Mouse (Mus musculus): Measurements from ENCODE around the gene Ncoa5. TPM values are rescaled to one million over a fixed set of nuclear protein-coding genes. Genes with fewer than 3 reads are reported as not detected.

The Ncoa5 gene
- polyA plus RNA-seq, 1 experiment: 30.8 TPM

- Histone ChIP-seq H3K27me3 (ENCODE audit: control insufficient read depth, insufficient read depth, low read length, poor library complexity, severe bottlenecking) (no peaks in the 10 kb centered on the region), H3K4me3 (ENCODE audit: low read depth, low read length) (no peak overlapping the region), H3K9ac (ENCODE audit: low read depth, poor library complexity, severe bottlenecking) (no peak overlapping the region), H3K9me3 (replicated peaks; ENCODE audit: control insufficient read depth, insufficient read depth, low read length, poor library complexity, severe bottlenecking) (no peaks in the 10 kb centered on the region), H3K27ac (ENCODE audit: insufficient read depth, low read length) (no peak overlapping the region), H3K36me3 (ENCODE audit: control insufficient read depth, insufficient read depth, low read length, poor library complexity, severe bottlenecking) (peaks cover 21% of the 10 kb centered on the region), H3K4me1 (ENCODE audit: control insufficient read depth, insufficient read depth, low read length) (no peaks in the 10 kb centered on the region)
- no peak for TF ChIP-seq CTCF (IDR thresholded peaks at IDR 0.05; ENCODE audit: low read depth, low read length)
- TF ChIP-seq POLR2A (IDR thresholded peaks at IDR 0.05; ENCODE audit: insufficient read depth, low read length): no peak
- no peak for TF ChIP-seq EP300 (IDR thresholded peaks at IDR 0.05; ENCODE audit: insufficient read depth, low read depth, low read length)
These were observed 30.4 kb downstream of the Ncoa5 start for GRCm38 (mm10) chr2:165004237-165004636.

GRCm38 (mm10) chr2:165003108-165003507, 31.6 kb downstream of the Ncoa5 start:
- peaks cover 13% of the 10 kb centered on the region for H3K36me3 ChIP-seq (ENCODE audit: control insufficient read depth, insufficient read depth, low read length, poor library complexity, severe bottlenecking)
- H3K27me3 ChIP-seq (ENCODE audit: control insufficient read depth, insufficient read depth, low read length, poor library complexity, severe bottlenecking): no peaks in the 10 kb centered on the region
- H3K9ac ChIP-seq (ENCODE audit: low read depth, poor library complexity, severe bottlenecking): no peak overlapping the region
- TF ChIP-seq POLR2A (IDR thresholded peaks at IDR 0.05; ENCODE audit: insufficient read depth, low read length) (no peak), CTCF (IDR thresholded peaks at IDR 0.05; ENCODE audit: low read depth, low read length) (no peak), EP300 (IDR thresholded peaks at IDR 0.05; ENCODE audit: insufficient read depth, low read depth, low read length) (no peak)
- H3K4me1 ChIP-seq (ENCODE audit: control insufficient read depth, insufficient read depth, low read length): no peaks in the 10 kb centered on the region
- H3K4me3 ChIP-seq (ENCODE audit: low read depth, low read length): no peak overlapping the region
- H3K27ac ChIP-seq (ENCODE audit: insufficient read depth, low read length): no peak overlapping the region
- H3K9me3 ChIP-seq (replicated peaks; ENCODE audit: control insufficient read depth, insufficient read depth, low read length, poor library complexity, severe bottlenecking): no peaks in the 10 kb centered on the region

- H3K27ac ChIP-seq (ENCODE audit: insufficient read depth, low read length): no peak overlapping the region
- H3K9me3 ChIP-seq (replicated peaks; ENCODE audit: control insufficient read depth, insufficient read depth, low read length, poor library complexity, severe bottlenecking): no peaks in the 10 kb centered on the region
- H3K27me3 ChIP-seq (ENCODE audit: control insufficient read depth, insufficient read depth, low read length, poor library complexity, severe bottlenecking): peaks cover 5% of the 10 kb centered on the region; the same call in 1 of the 2 replicates
- no peaks in the 10 kb centered on the region for H3K4me1 ChIP-seq (ENCODE audit: control insufficient read depth, insufficient read depth, low read length)
- 0 out of 2 replicates have a peak overlapping the region, but pooled peaks have one; percentile 2 for H3K4me3 ChIP-seq (ENCODE audit: low read depth, low read length)
- peaks cover 8% of the 10 kb centered on the region for H3K36me3 ChIP-seq (ENCODE audit: control insufficient read depth, insufficient read depth, low read length, poor library complexity, severe bottlenecking)
- no peak for TF ChIP-seq EP300 (IDR thresholded peaks at IDR 0.05; ENCODE audit: insufficient read depth, low read depth, low read length)
- TF ChIP-seq POLR2A (IDR thresholded peaks at IDR 0.05; ENCODE audit: insufficient read depth, low read length): no peak
- TF ChIP-seq CTCF (IDR thresholded peaks at IDR 0.05; ENCODE audit: low read depth, low read length): peak; percentile 46
- no peak overlapping the region for H3K9ac ChIP-seq (ENCODE audit: low read depth, poor library complexity, severe bottlenecking)
These were observed 32.7 kb downstream of the Ncoa5 start for GRCm38 (mm10) chr2:165001958-165002357.

GRCm38 (mm10) chr2:164997721-164998428, 36.8 kb downstream of the Ncoa5 start:
- TF ChIP-seq EP300 (IDR thresholded peaks at IDR 0.05; ENCODE audit: insufficient read depth, low read depth, low read length): no peak
- no peak for TF ChIP-seq POLR2A (IDR thresholded peaks at IDR 0.05; ENCODE audit: insufficient read depth, low read length)
- no peaks in the 10 kb centered on the region for H3K4me1 ChIP-seq (ENCODE audit: control insufficient read depth, insufficient read depth, low read length)
- no peak overlapping the region for H3K27ac ChIP-seq (ENCODE audit: insufficient read depth, low read length)
- peak overlapping the region; percentile 62 for H3K9ac ChIP-seq (ENCODE audit: low read depth, poor library complexity, severe bottlenecking)
- peaks cover 7% of the 10 kb centered on the region; the same call in 1 of the 2 replicates for H3K36me3 ChIP-seq (ENCODE audit: control insufficient read depth, insufficient read depth, low read length, poor library complexity, severe bottlenecking)
- H3K4me3 ChIP-seq (ENCODE audit: low read depth, low read length): peak overlapping the region; percentile 43
- no peaks in the 10 kb centered on the region for H3K9me3 ChIP-seq (replicated peaks; ENCODE audit: control insufficient read depth, insufficient read depth, low read length, poor library complexity, severe bottlenecking)
- peaks cover 5% of the 10 kb centered on the region; the same call in 1 of the 2 replicates for H3K27me3 ChIP-seq (ENCODE audit: control insufficient read depth, insufficient read depth, low read length, poor library complexity, severe bottlenecking)

GRCm38 (mm10) chr2:164996848-164997720, 37.6 kb downstream of the Ncoa5 start:
- Histone ChIP-seq H3K36me3 (ENCODE audit: control insufficient read depth, insufficient read depth, low read length, poor library complexity, severe bottlenecking) (peaks cover 2% of the 10 kb centered on the region; the same call in 1 of the 2 replicates), H3K4me3 (ENCODE audit: low read depth, low read length) (peak overlapping the region; percentile 43), H3K27ac (ENCODE audit: insufficient read depth, low read length) (no peak overlapping the region), H3K4me1 (ENCODE audit: control insufficient read depth, insufficient read depth, low read length) (no peaks in the 10 kb centered on the region), H3K9me3 (replicated peaks; ENCODE audit: control insufficient read depth, insufficient read depth, low read length, poor library complexity, severe bottlenecking) (no peaks in the 10 kb centered on the region), H3K9ac (ENCODE audit: low read depth, poor library complexity, severe bottlenecking) (peak overlapping the region; percentile 62), H3K27me3 (ENCODE audit: control insufficient read depth, insufficient read depth, low read length, poor library complexity, severe bottlenecking) (peaks cover 5% of the 10 kb centered on the region; the same call in 1 of the 2 replicates)
- no peak for TF ChIP-seq POLR2A (IDR thresholded peaks at IDR 0.05; ENCODE audit: insufficient read depth, low read length)
- TF ChIP-seq CTCF (IDR thresholded peaks at IDR 0.05; ENCODE audit: low read depth, low read length): no peak
